Mouse (Mus musculus) embryonic facial prominence, embryonic 13.5 days (tissue): ENCODE results near the gene A330070K13Rik. TPM values are rescaled to one million over a fixed set of nuclear protein-coding genes. Genes with fewer than 3 reads are reported as not detected.
A peak's percentile ranks its signal among the peaks of the same experiment; 100 is the strongest.

Experiments used
- ATAC-seq: fragments of 200-750 bp; cut with Nextera tagmentation; 2 replicates; pipeline ENCODE4 v1.8.0; 2017; ENCODE audit warnings: low read depth; ENCODE audit not compliant: insufficient number of reproducible peaks, insufficient read depth, low FRiP score, low TSS enrichment
- H3K27ac ChIP-seq: fragments of 300-500 bp; sonication (generic); 2 replicates; pipeline ENCODE4 v1.5.1; 2015; ENCODE audit warnings: moderate library complexity, mild to moderate bottlenecking, inconsistent platforms
- H3K27me3 ChIP-seq: fragments of 300-500 bp; sonication (generic); 2 replicates; pipeline ENCODE4 v1.6.1; 2015; ENCODE audit warnings: mild to moderate bottlenecking, inconsistent platforms
- H3K36me3 ChIP-seq: fragments of 300-500 bp; sonication (generic); 2 replicates; pipeline ENCODE4 v1.6.1; 2015; ENCODE audit warnings: mild to moderate bottlenecking, inconsistent platforms
- H3K4me1 ChIP-seq: fragments of 300-500 bp; sonication (generic); 2 replicates; pipeline ENCODE4 v1.6.1; 2015; ENCODE audit warnings: inconsistent platforms
- H3K4me2 ChIP-seq: fragments of 300-500 bp; sonication (generic); 2 replicates; pipeline ENCODE4 v1.6.1; 2015; ENCODE audit warnings: moderate library complexity, mild to moderate bottlenecking, inconsistent platforms
- H3K4me3 ChIP-seq: fragments of 300-500 bp; sonication (generic); 2 replicates; pipeline ENCODE4 v1.5.1; 2015; ENCODE audit warnings: mild to moderate bottlenecking, inconsistent platforms
- H3K9ac ChIP-seq: fragments of 300-500 bp; sonication (generic); 2 replicates; pipeline ENCODE4 v1.6.1; 2015; ENCODE audit warnings: mild to moderate bottlenecking, inconsistent platforms
- H3K9me3 ChIP-seq: fragments of 300-500 bp; sonication (generic); 2 replicates; pipeline ENCODE4 v1.6.1; 2016; ENCODE audit warnings: inconsistent platforms
- WGBS: fragments of 180-500 bp; shearing (Covaris S2); methylation state at CpG from one replicate; pipeline ENCODE4 v1.1.7; 2015; ENCODE audit warnings: mixed read lengths; 5-methylcytosine and 5-hydroxymethylcytosine counted together
- polyA plus RNA-seq: library from polyadenylated mRNA; unstranded; fragments of >200 nt; fragmentation: Nextera tagmentation; extraction: Ambion mirVana; gene quantifications from 2 replicates; pipeline ENCODE4 v1.2.1, GENCODE M21; 2015

A330070K13Rik gene
- polyA plus RNA-seq, result not detected in 2 replicates

DNA sequence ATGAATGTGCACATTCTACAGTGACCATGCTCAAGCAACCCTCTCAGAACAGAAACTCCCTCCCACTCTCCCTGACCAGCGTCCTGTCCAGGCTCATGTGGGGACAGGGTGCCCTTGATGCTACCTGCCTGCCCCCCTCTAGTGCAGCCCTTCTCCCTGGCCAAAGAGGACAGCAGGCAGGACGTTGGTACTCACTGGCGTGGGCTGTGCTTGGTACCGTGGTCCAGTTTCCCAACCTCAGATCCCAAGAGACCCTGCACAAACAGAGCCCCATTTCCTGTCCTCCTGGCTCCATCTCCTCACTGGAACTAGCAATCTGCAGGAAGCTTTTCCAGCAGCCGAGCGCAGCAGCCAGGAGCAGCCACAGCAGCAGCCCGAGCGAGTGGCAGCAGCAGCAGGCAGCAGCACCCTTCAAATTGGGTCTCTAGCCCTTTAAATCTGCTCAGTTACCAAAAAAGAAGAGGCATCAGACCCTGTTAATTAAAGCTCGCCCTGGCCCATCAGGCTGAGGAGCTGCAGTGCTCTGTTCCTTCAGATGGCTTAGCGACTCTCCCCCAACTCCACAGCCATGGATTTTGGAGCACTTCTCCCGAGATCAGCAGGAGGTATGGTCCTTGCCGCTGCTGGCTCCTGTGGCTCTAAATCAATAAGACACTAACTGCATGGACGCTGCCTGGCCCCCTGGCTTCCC, at the start of gene A330070K13Rik:
A330070K13Rik (minus strand) TSS at position 410 of the 691 bp plus-strand sequence.
- H3K4me2 ChIP-seq, result peak within 1 kb of the TSS; percentile 53
- H3K4me3 ChIP-seq, result no peak within 1 kb of the TSS; the same call in 1 of the 2 replicates
- no peak within 1 kb of the TSS for H3K27ac ChIP-seq
- H3K9ac ChIP-seq, result peak within 1 kb of the TSS; percentile 47; the same call in 1 of the 2 replicates
- H3K27me3 ChIP-seq, result 0 out of 2 replicates have a peak, but pooled peaks cover 7% of the 10 kb centered on the region
- WGBS, result 8% methylated on average over 13 of the region's 13 CpGs
- no peaks in the 10 kb centered on the region for H3K36me3 ChIP-seq
- H3K9me3 ChIP-seq, result no peaks in the 10 kb centered on the region
- H3K4me1 ChIP-seq, result peaks cover 11% of the 10 kb centered on the region; the same call in 1 of the 2 replicates
- ATAC-seq, result no peak

DNA sequence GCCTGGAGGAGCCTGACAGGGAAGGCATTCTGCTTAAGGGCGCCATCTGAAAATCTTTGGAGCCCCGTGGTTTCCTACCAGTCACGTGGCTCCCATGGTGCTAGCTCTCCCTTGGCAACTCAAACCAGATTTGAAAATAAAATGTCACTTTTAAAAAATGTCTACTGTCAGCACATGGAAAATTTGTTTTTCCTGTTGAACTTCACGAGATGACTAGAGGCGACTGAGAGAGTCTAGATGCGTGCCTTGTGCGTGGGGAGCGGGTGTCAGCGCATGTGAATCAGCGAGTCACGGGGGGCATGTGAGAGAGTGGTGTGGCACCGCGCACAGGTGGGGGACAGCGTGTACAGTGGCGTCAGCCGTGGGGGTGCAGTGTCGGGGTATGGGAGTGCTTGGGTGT, 27.1 kb upstream of the A330070K13Rik start:
- H3K27ac ChIP-seq, result no peak overlapping the region
- H3K9me3 ChIP-seq, result peaks cover 5% of the 10 kb centered on the region; the same call in 1 of the 2 replicates
- H3K4me2 ChIP-seq, result no peak overlapping the region
- no peak overlapping the region for H3K4me3 ChIP-seq
- H3K36me3 ChIP-seq, result no peaks in the 10 kb centered on the region
- no peak for ATAC-seq
- no peaks in the 10 kb centered on the region for H3K4me1 ChIP-seq
- WGBS, result 89% methylated on average over 17 of the region's 17 CpGs
- H3K9ac ChIP-seq, result no peak overlapping the region
- H3K27me3 ChIP-seq, result no peaks in the 10 kb centered on the region

GRCm38 (mm10) chr5:130409706-130410105, 25.3 kb upstream of the A330070K13Rik start:
- no peak overlapping the region for H3K9ac ChIP-seq
- H3K27ac ChIP-seq, result no peak overlapping the region
- no peak overlapping the region for H3K4me3 ChIP-seq
- H3K9me3 ChIP-seq, result peaks cover 5% of the 10 kb centered on the region; the same call in 1 of the 2 replicates
- 87% methylated on average over 6 of the region's 6 CpGs for WGBS
- no peaks in the 10 kb centered on the region for H3K4me1 ChIP-seq
- no peaks in the 10 kb centered on the region for H3K36me3 ChIP-seq
- H3K4me2 ChIP-seq, result no peak overlapping the region
- ATAC-seq, result no peak
- H3K27me3 ChIP-seq, result no peaks in the 10 kb centered on the region

DNA sequence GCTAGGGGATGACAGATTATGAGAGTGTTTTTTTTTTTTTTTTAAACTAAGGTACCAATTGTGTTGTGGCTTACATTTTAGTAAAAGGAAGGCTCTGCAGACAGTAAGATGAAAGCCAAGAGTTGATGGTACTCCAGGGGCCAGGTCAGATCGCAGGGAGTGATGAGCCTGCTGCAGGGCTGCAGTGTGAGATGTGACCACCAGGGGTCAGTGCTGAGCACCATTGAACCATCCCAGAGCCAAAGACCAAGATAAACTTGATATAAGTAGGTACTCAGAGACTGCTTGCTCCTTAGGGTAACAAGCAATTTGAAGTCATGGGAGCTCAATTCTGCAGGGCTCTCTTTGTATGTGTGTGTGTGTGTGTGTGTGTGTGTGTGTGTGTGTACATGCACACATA, 20.8 kb upstream of the A330070K13Rik start:
- no peaks in the 10 kb centered on the region for H3K27me3 ChIP-seq
- ATAC-seq, result no peak
- no peaks in the 10 kb centered on the region for H3K9me3 ChIP-seq
- no peaks in the 10 kb centered on the region for H3K36me3 ChIP-seq
- H3K4me3 ChIP-seq, result no peak overlapping the region
- no peak overlapping the region for H3K9ac ChIP-seq
- H3K4me2 ChIP-seq, result no peak overlapping the region
- H3K4me1 ChIP-seq, result no peaks in the 10 kb centered on the region
- WGBS, result 25% methylated on average over 1 of the region's 1 CpGs
- H3K27ac ChIP-seq, result no peak overlapping the region

DNA sequence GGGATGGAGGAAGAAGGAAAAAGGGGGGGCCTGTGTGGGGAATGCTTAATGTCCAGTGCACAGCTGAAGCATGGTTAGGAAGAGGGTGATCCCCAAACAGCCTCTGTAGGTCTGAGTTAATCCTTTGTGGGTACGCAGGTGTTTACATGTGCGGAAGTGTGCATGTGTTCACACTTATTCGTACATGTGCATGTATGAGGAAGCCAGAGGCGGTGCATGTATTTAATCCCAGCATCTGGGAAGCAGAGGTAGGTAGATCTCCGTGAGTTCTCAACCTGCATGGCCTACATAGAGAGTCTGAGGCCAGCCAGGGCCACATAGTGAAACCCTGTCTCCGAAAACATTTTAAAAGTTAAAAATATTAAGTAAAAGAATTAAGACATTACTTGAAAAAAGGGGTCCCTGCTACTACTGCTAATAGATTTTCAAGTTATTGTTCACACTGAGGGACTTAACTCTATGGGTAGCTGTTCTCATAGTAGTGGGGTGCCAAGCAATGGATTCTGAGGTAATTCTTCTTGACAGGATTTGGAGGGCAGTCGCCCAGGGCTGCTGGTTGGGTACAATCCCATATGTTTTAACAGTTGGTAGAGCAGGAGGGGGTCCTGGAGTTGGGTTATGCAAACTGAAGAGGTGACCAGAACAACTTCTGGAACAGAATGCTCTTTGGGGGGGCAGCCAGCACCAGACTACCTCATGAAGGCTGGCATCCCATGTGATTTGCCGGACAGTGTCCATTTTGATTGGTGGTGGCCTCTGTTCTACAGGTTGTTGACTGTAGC, 15.9 kb upstream of the A330070K13Rik start:
- no peaks in the 10 kb centered on the region for H3K4me1 ChIP-seq
- no peak overlapping the region for H3K4me3 ChIP-seq
- no peaks in the 10 kb centered on the region for H3K36me3 ChIP-seq
- ATAC-seq, result no peak
- H3K27ac ChIP-seq, result no peak overlapping the region
- no peak overlapping the region for H3K4me2 ChIP-seq
- no peaks in the 10 kb centered on the region for H3K9me3 ChIP-seq
- no peaks in the 10 kb centered on the region for H3K27me3 ChIP-seq
- no peak overlapping the region for H3K9ac ChIP-seq
- WGBS, result 88% methylated on average over 8 of the region's 8 CpGs

DNA sequence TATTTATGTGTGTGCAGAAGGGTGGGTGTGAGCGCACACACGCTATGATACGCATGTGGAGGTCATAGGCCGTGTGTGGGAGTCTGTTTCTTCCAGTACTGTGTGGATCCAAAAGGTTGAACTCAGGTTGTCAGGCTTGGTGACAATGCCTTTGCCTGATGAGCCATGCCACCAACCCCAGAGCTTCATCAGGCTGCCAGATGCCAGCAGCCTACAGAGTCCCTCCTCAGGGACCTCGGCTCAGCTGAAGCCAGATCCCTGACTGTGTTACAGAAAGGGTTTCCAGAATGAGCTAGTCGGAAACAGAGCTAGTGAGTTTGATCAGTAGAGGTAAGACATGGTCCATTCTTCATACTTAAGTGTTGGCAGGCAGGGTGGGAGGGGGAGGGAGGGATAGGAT, 10.7 kb upstream of the A330070K13Rik start:
- H3K4me2 ChIP-seq, result no peak overlapping the region
- no peak overlapping the region for H3K9ac ChIP-seq
- no peak overlapping the region for H3K27ac ChIP-seq
- no peaks in the 10 kb centered on the region for H3K9me3 ChIP-seq
- H3K4me3 ChIP-seq, result no peak overlapping the region
- no peaks in the 10 kb centered on the region for H3K4me1 ChIP-seq
- no peaks in the 10 kb centered on the region for H3K36me3 ChIP-seq
- no peak for ATAC-seq
- 68% methylated on average over 6 of the region's 6 CpGs for WGBS
- H3K27me3 ChIP-seq, result no peaks in the 10 kb centered on the region

DNA sequence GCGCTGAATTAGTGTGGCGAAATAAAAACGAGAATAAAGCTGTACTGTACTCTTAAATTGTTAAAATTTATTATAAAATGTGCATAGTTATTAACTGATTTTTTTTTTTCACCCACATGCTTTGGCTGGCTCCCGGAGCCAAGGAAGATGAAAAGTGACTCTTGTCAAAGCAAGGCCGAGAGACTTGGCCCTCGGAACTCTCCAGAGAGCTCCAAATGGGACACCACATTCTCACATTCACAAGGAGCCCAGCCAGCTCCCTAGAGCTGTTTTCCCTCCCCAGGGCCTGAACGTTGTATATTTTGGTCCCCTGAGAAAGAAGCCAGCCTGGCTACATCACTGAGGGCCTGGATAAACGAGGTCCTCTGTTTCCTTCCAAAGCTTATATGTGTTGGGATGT, 10.0 kb upstream of the A330070K13Rik start:
- no peak overlapping the region for H3K4me2 ChIP-seq
- WGBS, result 72% methylated on average over 8 of the region's 8 CpGs
- H3K27ac ChIP-seq, result no peak overlapping the region
- no peaks in the 10 kb centered on the region for H3K36me3 ChIP-seq
- no peak overlapping the region for H3K4me3 ChIP-seq
- H3K4me1 ChIP-seq, result no peaks in the 10 kb centered on the region
- H3K9ac ChIP-seq, result no peak overlapping the region
- no peaks in the 10 kb centered on the region for H3K9me3 ChIP-seq
- no peak for ATAC-seq
- H3K27me3 ChIP-seq, result no peaks in the 10 kb centered on the region

GRCm38 (mm10) chr5:130393618-130394355, 9.4 kb upstream of the A330070K13Rik start:
- H3K9ac ChIP-seq, result no peak overlapping the region
- 55% methylated on average over 8 of the region's 8 CpGs for WGBS
- H3K27me3 ChIP-seq, result no peaks in the 10 kb centered on the region
- ATAC-seq, result no peak
- no peaks in the 10 kb centered on the region for H3K4me1 ChIP-seq
- H3K4me2 ChIP-seq, result no peak overlapping the region
- no peaks in the 10 kb centered on the region for H3K9me3 ChIP-seq
- H3K36me3 ChIP-seq, result no peaks in the 10 kb centered on the region
- H3K4me3 ChIP-seq, result no peak overlapping the region
- no peak overlapping the region for H3K27ac ChIP-seq

DNA sequence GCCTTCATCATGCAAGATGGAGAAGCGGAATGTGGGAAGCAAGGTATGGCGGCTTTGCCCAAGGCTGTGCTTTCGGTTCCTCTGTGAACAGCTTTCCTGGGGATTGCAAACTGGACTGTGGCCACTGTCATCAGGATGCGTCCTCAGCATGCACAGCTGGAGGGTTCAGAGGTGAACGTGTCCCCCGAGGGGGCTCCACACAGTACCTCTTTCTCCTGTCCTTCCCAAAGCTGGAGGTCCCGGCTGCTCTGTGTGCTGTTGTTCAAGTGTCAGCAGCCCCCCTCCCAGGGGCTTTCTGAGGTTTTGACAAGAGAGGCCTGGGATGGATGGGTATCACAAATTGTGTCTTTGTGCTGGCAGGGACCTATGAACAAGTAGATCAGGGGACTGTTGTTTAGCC, 2.0 kb upstream of the A330070K13Rik start:
- no peaks in the 10 kb centered on the region for H3K36me3 ChIP-seq
- no peak overlapping the region for H3K27ac ChIP-seq
- no peak overlapping the region for H3K9ac ChIP-seq
- H3K4me1 ChIP-seq, result peaks cover 11% of the 10 kb centered on the region; the same call in 1 of the 2 replicates
- WGBS, result 31% methylated on average over 7 of the region's 7 CpGs
- ATAC-seq, result no peak
- no peak overlapping the region for H3K4me3 ChIP-seq
- no peak overlapping the region for H3K4me2 ChIP-seq
- 0 out of 2 replicates have a peak, but pooled peaks cover 7% of the 10 kb centered on the region for H3K27me3 ChIP-seq
- H3K9me3 ChIP-seq, result no peaks in the 10 kb centered on the region

GRCm38 (mm10) chr5:130375411-130375810, 9.0 kb downstream of the A330070K13Rik start:
- H3K4me2 ChIP-seq, result no peak overlapping the region
- H3K4me1 ChIP-seq, result no peaks in the 10 kb centered on the region
- no peaks in the 10 kb centered on the region for H3K27me3 ChIP-seq
- H3K9me3 ChIP-seq, result no peaks in the 10 kb centered on the region
- WGBS, result 88% methylated on average over 3 of the region's 3 CpGs
- no peak overlapping the region for H3K9ac ChIP-seq
- H3K4me3 ChIP-seq, result no peak overlapping the region
- no peak for ATAC-seq
- no peaks in the 10 kb centered on the region for H3K36me3 ChIP-seq
- H3K27ac ChIP-seq, result no peak overlapping the region

DNA sequence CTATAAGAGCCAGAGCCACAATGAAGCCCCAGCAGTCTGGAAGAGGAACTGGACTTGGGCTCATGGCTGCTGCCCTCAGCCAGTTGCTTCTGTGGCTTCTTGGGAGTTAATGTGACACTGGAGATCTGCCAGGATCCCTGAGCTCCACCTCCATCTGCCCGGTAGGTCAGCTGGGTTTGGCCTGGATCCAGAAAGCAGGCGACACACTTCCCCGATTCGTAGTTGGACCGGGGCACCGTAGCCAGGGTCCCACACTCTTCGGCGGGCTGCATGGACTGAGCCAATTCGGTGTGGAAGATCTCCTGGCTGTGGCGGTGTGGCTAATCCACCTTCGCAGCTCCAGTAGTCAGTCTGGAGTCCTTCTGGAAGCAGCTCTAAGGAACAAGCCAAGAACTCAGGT, 15.2 kb downstream of the A330070K13Rik start, which contains the start of gene Caln1:
Caln1 (plus strand) TSS at position 219 of the 400 bp plus-strand sequence.
- Histone ChIP-seq H3K4me3 (no peak within 1 kb of the TSS), H3K4me1 (no peaks in the 10 kb centered on the region), H3K27ac (no peak within 1 kb of the TSS), H3K4me2 (no peak within 1 kb of the TSS), H3K9ac (no peak within 1 kb of the TSS), H3K9me3 (no peaks in the 10 kb centered on the region), H3K36me3 (no peaks in the 10 kb centered on the region), H3K27me3 (no peaks in the 10 kb centered on the region)
- ATAC-seq, result no peak
- WGBS, result 80% methylated on average over 11 of the region's 11 CpGs
